Mouse (Mus musculus) liver, postnatal 0 days (tissue): ENCODE data around the gene Tm7sf3.

Experiments
- CTCF ChIP-seq: sonication (generic); IDR thresholded peaks from 2 replicates; pipeline ENCODE4 v1.5.1; 2016; ENCODE audit warnings: antibody characterized with exemption, low read depth
- EP300 ChIP-seq: IDR thresholded peaks from 2 replicates; pipeline ENCODE4 v1.6.1; 2016; ENCODE audit warnings: antibody characterized with exemption, low read depth, mild to moderate bottlenecking

GRCm38 (mm10) chr6:146585134-146585533 lies 57.5 kb downstream of the Tm7sf3 start:
- no peak for TF ChIP-seq CTCF
- TF ChIP-seq EP300 = no peak
